Mouse (Mus musculus): Measurements from ENCODE around the gene Tbc1d20.
"Not testable (repeated sequence)": the region's sequence is repeated elsewhere in the genome, so short reads cannot be mapped to it uniquely, and the experiment has no call there.

The Tbc1d20 gene

DNA sequence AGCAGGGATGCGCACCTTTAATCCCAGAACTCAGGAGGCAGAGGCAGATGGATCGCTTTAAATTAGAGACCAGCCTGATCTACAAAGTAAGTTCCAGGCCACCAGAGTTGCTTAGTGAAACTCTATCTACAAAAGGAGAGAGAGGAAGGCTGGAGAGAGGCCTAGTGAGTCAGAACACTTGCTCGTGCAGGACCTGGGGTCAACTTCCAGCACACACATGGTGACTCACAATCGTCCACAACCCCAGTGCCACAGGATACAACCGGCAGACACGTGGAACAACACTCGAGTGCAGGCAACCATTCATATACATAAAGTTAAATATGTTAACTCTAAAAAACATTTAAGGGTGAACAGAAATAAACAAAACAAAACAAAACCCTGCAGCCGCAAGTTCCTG, 33.0 kb downstream of the Tbc1d20 start:
- DNase-seq (ENCODE audit: low spot score): no peak

DNA sequence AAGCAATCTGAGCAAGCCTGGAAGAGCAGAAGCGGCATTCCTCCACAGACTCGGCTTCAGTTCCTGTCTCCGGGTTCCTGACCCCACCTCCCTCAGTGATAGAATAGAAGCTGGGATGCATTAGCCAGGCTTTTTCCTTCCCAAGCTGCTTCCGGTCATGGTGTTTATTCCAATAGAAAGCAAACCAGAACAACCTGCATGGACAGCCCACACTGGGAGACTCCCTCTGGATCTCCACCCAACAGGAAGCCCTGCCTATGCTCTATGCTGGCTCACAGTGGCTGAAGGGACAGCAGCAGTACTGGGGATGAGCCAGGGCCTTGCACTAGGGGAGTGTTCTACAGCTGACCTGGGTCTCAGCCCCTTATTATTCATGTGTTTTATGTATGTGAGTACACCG, 34.4 kb downstream of the Tbc1d20 start:
- no peak for DNase-seq (ENCODE audit: low spot score)

GRCm38 (mm10) chr2:152330858-152331423, 37.3 kb downstream of the Tbc1d20 start:
- no peak for DNase-seq (ENCODE audit: low spot score)

DNA sequence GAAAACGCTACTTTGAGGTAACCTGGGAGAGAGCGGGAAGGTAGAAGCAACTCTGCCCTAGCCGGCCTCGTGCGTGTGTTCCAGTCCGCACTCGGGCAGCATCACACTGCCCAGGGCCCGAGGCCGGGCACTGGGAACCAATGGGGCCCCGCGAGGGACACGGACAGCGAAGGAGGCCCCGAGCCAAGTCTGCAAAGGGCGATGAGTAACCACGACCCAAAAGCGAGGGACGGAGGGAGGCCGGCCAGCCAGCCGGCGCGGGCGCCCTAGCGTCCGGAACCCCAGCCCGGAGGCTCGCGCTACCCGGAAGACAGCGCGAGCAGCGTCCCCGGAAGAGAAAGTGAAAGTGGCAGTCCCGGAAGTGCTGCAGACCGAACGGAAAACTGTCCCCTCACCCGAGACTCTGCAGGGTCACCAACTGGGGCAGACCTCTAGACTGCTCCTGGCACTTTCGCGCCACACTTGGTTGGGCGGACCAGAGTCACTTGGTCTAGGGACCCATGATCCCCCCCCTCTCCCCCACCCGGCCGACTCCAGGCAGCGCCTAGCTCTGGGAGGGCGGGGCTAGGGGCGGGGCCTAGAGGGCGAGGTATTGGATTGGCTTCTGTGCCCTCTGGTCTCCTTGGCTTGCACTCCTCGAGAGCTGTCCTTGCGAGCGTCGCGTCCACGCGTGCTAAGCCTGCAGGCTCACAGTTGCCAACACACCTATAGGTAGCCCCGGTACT, 38.6 kb downstream of the Tbc1d20 start, which contains the start of gene Rbck1:
Rbck1 (minus strand) TSS at position 553 of the 725 bp plus-strand sequence.
- peak; percentile 91 for DNase-seq (ENCODE audit: low spot score)

DNA sequence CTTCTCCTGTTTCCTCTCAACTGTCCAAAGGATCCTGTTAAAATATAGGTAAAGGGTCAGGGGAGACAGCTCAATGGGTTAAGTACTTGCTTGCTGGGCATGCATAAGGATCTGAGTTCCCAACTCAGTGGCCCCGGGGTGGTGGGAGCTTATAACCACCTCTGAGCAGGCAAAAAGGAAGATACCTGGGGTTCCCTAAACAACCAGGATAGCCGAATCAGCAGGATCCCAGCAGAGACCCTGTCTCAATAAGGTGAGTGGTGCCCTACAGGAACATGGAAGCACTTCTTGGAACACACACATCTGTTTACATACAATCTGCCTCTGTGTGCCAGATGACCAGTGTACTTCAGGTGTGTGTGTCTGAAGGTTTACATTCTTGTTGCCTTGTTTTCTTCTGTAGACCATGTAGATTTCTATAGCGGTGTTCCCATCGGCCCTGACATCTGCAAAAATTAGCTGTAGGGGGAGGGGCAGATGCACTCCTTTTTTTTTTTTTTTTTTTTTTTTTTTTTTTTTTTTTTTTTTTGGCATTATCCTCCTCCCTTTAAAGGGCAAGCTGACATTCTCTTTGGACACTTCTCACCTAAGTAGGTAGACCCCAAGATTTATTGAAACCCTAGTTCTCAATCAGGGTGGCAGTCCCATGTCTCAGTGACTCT, 39.8 kb downstream of the Tbc1d20 start:
- no peak for DNase-seq (ENCODE audit: low spot score)

DNA sequence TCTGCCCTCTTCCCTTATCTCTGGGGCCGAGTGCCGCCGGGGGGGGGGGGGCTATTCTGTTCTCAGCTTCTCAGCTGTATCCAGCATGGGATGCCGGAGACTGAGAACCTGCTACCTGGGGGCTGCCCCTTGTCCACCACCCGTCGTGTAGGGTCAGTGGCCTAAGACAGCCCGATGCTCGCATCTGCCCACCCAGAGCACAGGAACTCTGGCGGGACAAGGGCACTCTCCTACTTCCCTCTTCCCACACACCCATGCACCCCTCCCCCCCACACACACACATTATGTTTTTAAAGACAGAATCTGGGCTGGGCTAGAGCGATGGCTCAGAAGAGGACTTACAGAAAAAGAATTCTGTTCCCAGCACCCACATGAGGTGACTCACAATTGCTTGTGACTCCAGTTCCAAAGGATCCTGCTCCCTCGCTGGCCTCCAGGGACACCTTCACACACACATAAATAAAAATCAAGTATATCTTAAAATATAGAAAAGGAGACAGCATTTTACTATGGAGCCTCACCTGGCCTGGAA, 41.7 kb downstream of the Tbc1d20 start:
- no peak for DNase-seq (ENCODE audit: low spot score)

- no peak for DNase-seq (ENCODE audit: low spot score)
Measured at GRCm38 (mm10) chr2:152336856-152337255, 43.2 kb downstream of the Tbc1d20 start.

- no peak for DNase-seq (ENCODE audit: low spot score)
Measured at GRCm38 (mm10) chr2:152337591-152338212, 44.1 kb downstream of the Tbc1d20 start.

DNA sequence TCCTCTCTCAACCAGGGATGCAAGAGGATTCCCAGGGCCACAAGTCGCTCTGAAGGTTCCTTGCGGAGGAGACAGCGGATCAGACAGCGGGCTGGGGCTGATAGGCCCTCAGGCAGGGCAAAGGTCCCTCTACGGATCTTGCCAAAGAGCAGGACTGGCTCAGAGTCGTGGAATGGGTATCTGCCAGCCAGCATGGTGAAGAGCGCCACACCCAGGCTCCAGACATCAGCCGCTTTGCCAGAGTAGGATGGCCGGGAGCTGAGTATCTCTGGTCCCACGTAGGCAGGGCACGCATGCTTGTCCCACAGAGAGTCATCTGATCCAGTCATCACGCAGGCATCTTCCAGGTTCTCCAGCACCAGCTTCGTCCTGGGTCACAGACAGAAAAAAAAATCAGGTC, 44.7 kb downstream of the Tbc1d20 start:
- DNase-seq (ENCODE audit: low spot score): no peak

DNA sequence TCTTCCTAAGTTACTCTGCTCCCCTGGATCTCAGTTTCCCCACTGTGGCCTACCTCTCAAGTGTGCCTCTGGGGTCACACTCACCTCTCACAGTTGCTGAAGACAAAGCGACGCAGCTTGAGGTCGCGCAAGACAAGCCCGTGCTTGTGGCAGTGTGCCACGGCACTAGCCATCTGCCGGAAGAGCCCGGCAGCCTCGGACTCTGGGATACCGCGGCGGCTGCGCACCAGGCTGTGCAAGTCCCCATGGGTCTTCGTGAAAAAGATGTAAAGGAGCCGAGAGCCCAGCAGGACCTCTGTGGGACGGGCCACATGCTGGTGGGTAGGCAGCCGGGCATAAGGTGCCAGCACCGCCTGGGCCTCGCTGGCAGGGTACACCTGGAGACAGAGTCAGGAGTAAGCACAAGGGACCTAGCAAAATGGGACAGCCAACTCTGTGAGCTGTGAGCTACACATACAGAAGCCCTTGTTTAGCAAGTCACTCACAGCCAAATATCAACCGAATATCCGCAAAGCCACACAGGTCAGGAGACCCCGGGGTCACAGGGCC, 46.1 kb downstream of the Tbc1d20 start:
- DNase-seq (ENCODE audit: low spot score): no peak

GRCm38 (mm10) chr2:152343329-152344213, 49.9 kb downstream of the Tbc1d20 start, which contains the start of gene Trib3:
Gene Trib3 (minus strand): TSS chr2:152344032.
- DNase-seq (ENCODE audit: low spot score): peak; percentile 86

GRCm38 (mm10) chr2:152344361-152344760, 50.7 kb downstream of the Tbc1d20 start:
- peak; percentile 16 for DNase-seq (ENCODE audit: low spot score)

DNA sequence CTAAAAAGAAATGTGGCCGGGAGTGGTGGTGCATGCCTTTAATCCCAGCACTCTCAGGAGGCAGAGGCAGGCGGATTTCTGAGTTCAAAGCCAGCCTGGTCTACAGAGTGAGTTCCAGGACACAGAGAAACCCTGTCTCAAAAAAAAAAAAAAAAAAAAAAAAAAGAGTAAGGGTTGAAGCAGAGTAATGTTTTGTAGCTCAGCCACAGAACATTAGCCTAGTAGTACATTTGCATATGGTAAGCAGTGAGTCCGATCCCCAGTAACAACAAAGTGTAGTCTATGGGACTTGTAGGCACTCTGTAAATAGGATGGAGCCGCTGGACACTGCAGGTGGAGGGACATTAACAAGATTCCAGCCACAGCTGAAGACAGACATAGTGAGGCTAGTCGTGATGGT, 51.3 kb downstream of the Tbc1d20 start:
- no peak for DNase-seq (ENCODE audit: low spot score)

DNA sequence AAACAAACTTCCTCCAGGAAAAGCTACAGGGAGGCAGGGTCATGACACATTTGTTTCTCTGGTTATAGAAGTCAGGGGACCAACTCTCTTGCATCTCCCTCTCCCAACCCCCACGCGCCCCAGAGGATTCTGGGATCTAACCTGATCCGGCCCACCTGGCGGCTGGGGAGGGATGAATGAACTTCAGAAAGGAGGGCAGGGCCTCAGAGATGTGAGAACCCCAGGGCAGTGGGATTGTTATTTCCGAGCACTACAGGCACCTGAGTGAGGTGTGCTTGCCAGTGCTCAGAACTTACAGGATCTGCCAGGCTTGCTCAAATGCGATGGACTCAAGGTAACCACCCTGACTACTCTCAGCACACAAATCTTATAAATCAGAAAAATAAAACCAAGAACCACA, 51.8 kb downstream of the Tbc1d20 start:
- DNase-seq (ENCODE audit: low spot score): no peak

- DNase-seq (ENCODE audit: low spot score): no peak
Measured at GRCm38 (mm10) chr2:152346776-152347465, 53.3 kb downstream of the Tbc1d20 start.

DNA sequence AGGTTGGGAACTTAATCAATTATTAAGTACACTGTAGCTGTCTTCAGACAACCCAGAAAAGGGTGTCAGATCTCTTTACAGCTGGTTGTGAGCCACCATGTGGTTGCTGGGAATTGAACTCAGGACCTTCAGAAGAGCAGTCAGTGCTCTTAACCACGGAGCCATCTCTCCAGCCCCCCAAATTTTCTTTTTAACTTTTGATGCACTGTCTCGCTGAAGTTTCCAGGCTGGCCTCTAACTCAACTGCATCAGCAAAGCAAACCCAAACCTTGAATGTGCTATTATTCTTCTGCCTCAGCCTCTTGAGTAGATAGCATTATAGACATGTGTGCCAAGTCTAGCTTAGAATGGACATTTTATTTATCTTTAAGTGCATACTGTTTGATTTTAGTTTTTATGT, 54.1 kb downstream of the Tbc1d20 start:
- DNase-seq (ENCODE audit: low spot score): no peak

DNA sequence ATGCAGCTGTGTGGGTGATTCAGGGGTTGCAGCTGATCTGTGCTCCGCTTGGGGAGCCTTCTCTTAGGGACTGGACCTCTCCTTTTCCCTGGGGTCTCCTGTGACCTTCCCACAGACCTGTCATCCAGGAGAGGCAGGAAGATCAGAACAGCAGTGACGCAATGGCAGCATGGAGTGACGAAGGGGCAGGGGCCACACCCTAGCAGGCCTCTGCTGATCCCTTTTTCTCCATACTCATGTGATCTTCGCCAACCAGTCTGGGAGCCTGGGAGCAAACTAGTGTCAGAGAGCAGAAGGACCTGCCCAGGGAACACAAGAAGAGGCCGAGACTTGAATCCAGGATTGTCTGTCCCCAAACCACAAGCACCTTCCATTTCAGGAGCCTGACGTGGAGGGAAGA, 55.6 kb downstream of the Tbc1d20 start:
- DNase-seq (ENCODE audit: low spot score): no peak

GRCm38 (mm10) chr2:152349842-152350540, 56.4 kb downstream of the Tbc1d20 start:
- DNase-seq (ENCODE audit: low spot score): no peak

DNA sequence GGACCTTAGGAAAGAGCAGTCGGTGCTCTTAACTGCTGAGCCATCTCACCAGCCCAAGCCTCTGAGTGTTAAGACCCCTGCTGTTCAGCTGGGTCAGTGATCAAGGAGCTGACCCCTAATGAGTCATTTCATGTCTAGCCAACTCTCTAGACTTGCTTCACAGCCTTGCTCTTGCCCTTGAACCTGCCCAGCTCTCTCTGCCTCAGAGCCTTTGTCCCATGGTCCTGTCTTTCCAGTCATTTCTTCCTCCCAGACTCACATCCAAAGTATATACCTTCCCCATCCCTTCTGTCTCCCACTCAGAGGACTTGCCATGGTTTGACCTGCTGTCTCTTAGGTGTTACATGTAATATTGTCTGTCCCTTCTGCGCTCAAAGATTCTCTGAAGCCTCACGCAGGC, 63.6 kb downstream of the Tbc1d20 start:
- no peak for DNase-seq (ENCODE audit: low spot score)

DNA sequence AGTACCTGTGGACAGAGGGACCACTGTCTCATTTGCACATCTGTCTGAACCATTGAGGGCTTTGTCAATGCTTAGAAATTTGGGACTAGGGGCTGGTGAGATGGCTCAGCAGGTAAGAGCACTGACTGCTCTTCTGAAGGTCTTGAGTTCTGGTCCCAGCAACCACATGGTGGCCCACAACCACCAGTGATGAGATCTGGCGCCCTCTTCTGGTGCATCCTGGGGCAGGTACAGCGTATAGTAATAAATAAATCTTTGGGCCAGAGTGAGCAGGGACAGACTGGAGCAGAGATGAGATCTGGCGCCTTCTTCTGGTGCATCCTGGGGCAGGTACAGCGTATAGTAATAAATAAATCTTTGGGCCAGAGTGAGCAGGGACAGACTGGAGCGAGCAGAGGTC, 65.3 kb downstream of the Tbc1d20 start:
- DNase-seq (ENCODE audit: low spot score): not testable (repeated sequence)
